Mouse (Mus musculus): ENCODE measurements around the gene Nfam1.

- no peak for TF ChIP-seq CTCF (IDR thresholded peaks at IDR 0.05)
- no peak for TF ChIP-seq EP300 (IDR thresholded peaks at IDR 0.05)
These were observed 45.4 kb downstream of the Nfam1 start, which contains the start of gene Tcf20 for GRCm38 (mm10) chr15:82987732-82988112.

Measured in lung, postnatal 0 days (tissue).